Mouse (Mus musculus) MN1 (cell line): ENCODE results near the gene Rcc2.

Experiments
- DNase-seq: peaks from one replicate; pipeline ENCODE4 v3.0.0-alpha.2; 2016; ENCODE audit warnings: low spot score

Gene Rcc2

DNA sequence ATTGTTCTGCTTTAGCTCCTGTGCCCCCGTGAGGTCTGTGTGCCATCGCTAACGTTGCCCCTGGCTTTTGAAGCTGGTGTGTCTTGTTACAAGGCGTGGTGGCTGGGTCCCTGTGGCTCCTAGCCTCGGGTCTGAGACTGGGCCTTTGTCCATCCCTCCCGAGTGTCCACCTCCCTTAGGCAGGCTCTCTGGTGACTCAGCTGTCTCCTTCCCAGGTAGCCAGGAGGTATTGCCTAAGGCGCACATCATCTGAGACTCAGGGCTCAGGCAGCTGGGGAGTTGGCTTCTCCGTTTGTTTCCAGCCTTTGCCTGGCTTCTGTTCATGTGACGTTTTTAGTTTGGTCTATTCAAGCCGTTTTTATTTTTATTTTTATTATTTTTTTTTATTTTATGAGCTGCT is 10.4 kb downstream of the Rcc2 start:
- DNase-seq: peak; percentile 64

DNA sequence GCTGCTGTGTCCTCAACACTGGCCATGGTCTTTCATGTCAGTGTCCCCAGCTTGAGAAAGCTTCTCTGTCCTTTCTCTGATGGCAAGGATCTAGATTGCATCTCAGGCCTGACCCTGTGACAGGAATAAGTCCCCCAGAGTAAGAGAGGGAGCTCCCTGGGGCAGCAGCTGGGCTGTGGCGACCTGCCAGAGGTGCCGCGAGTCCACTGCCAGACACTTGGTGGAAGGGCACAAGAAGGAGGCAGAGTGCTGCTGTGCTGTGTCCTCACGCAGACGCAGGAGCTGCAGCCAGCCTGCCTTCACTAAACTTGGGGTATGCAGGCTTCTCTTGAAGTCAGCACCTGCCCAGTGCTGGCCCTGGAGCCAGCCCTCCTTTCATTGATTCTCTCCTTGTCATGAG is 11.0 kb downstream of the Rcc2 start:
- DNase-seq: peak; percentile 69

DNA sequence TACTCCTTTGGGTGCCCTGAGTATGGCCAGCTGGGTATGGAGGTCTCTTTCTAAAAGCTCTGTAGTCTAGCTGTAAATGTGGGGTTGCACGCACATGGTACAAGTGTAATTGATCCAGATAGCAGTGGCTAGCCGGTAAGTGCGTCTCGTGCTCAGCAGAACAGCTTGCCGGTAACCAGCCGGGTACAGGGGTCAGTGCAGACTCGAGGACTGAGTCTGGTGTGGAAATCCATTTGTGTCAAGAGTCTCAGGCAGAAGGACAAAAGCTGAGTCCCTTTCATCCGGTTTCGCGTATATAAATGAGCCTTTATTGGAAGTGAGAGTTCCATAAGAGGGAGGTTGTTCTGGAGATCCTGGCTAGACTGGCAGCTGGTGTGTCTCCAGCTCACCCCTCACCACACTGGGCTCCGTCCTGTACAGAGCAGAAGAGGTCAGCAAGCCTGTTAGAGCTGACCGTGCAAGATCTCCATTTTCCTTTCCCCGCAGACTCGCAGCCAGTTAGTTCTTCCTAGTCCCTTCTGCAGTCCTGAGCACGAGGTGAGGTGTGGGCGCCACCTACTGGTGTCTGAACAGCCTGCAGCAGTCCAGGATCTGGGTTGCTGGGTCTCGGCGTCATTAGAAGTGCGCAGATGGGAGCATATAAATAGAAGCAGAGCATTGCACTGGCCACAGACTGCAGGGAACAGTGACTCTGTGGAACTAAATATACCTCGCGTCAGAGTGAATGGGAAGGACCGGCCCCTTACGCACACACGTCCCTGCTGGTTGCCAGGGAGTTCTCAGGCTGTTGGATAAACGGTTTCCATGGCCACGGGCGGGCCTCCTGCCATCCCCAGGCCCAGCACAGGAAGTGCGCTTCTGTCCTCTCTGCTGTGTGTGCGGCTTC is 13.4 kb downstream of the Rcc2 start:
- peak; percentile 97 for DNase-seq

DNA sequence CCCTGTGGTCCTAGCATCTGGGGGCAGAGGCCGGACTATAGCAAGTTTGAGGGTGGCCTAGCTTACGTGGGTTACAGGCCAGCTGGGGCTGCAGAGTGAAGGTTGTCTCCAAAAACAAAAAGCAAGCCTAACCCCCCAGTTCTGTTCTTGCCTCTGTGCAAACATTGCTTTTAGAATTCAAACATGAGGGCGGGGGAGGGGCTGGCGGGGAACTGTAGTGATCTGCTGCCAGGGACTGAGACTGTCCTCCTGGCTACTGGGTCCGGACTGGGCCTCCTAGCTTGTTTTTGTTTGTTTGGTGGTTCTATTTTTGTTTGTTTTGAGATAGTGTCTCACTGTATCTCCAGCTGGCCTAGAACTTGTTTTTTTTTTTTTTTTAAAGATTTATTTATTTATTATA is 14.2 kb downstream of the Rcc2 start:
- DNase-seq: no peak

DNA sequence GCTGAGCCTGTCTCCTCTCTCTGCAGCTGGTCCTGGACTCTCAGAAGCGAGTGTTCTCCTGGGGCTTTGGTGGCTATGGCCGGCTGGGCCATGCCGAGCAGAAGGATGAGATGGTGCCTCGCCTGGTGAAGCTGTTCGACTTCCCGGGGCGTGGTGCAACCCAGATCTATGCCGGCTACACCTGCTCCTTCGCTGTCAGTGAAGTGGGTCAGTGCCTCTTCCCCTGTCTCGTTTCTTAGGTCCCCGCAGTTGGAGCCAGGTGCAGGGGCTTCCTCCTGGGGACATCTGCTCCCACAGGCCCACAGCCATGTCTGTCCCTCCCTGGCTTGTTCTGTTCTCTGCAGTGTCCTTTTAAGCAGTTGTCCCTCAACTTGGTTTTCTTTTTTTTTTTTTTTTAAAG is 16.7 kb downstream of the Rcc2 start:
- DNase-seq: no peak

DNA sequence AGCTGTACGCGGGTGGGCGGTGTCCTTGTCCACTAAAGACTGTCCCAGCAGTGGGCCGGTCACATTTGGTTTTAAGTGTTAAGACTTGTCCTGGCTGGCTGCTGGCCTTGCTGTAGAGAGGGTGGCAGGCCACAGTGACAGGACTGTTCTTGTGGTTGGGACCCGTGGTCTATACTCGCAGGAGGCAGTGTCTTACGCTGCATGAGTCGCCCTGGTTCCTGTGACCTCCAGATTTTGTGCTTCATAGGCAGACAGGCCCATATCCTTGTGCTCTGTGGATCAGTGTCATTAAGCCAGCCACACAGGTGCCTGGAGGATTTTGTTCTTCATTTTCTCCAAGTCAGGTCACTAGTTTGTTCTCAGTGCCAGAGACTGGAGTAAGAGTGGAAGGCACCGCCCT is 18.1 kb downstream of the Rcc2 start:
- no peak for DNase-seq

DNA sequence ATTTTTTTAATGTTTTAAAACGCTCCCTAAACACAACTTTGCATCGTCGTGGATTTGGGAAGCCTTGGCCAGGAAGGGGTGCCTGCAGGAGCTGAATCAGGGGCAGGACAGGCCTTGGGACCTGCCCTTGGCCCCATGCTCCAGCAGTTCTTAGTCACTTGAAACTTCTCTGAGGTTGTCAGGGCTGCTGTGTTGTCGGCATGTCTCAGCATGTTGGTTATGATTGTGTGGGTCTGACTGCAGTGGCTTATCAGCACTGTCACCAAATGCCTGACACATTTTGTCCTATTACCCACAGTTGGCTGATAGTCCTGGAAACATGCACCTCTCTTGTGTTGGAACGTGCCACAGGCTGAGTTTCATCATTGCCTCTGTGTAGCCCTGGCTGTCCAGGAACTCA is 19.8 kb downstream of the Rcc2 start:
- no peak for DNase-seq

DNA sequence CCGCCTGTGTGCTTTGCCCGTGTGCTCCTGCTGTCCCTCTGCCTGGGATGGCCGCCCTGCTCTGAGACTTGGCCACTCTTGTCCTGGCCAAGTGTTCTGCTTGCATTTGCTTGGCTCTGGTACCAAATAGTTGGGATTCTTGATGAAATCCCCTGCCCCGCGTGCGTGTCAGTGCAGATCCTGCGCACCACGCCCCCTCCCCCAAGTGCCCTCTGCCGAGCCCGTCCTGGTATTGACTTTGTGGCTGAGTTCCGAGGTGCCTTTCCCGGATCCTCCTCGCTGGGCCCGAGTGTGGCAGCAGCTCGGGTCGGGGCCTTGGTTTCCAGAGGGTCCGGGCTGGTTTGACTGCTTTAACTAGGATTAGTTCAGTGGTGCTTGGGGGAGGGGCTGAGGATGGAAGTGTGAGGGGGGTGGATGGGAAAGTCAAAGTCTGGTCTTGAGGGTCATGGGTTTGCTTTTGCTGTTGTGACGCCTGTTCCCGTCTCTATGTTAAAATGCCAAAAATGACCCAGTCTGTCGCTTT is 21.7 kb downstream of the Rcc2 start:
- DNase-seq: no peak

DNA sequence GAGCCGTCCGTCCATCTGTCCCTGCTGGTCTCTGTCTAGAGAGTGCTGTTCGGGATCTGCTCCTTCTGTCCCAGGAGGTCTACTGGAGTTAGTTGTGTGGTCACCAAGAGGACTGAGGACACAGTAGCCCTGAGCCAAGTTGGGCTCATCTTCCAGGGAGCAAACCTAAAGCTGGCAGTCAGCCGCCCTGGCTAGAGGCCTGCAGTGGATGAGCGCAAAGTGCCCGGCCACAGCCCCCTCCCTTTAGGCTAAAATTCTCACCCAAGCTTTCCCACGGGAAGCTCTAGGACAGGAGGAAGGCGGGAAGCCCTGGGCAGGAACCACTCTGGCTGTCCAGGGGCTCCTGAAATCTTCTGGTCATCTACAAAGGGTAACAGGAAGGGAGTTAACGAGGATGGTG is 22.4 kb downstream of the Rcc2 start:
- DNase-seq: no peak

DNA sequence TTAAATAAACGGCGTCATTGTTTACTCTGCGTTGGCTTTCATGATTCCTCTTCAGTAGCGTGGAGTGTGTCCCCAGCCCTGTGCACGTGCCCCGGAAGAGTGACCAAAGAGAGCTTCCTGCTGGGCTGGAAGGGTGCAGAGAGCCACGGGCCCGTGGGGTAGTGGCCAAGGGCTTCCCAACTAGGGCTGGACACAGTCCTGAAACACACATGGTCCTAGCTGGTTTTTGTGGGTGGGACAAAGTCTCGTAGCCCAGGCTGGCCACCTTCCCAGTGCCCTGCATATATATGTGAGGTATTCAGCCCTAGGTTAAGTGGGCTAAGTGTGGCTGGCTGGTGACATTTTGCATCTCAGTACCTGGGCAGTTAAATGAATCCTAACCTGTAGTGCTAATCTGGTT is 22.9 kb downstream of the Rcc2 start:
- DNase-seq: no peak

DNA sequence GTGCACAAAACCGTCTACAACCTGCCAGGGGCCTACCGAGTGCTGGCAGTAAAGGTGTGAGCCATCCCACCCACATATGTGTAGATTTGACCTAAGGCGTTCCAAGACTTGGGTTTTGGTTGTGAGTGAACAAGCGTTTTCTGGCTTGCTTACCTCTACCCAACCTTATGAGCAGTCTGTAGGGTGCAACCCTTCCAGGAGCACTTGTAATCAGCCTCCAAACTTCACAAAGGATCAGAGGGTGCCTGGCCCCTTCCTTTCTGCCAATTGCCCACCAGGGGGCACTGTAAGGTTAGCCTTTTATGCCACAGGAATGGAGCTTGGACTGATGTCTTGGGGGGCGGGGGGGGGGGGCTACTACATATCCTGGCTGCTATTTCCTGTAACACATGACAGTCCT is 23.5 kb downstream of the Rcc2 start:
- peak; percentile 70 for DNase-seq

DNA sequence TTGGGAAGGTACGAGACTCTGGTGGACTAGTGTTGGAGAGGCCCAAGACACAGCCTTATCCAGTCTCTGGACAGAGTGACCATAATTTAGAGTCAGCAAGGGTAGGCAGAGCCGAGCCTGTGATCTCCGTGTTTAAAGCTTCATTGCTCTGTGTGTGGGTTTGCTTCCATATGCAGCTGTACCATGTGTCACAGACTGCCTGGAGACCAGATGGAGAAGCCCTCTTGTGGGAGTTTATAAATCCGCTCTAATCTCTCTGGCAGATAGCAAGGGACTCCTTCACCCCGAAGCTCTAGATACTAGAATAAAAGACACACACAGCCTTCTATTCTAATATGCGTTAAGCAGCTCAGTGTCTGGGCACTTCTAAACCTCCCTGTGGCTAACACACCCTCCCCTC is 24.4 kb downstream of the Rcc2 start:
- DNase-seq: no peak

DNA sequence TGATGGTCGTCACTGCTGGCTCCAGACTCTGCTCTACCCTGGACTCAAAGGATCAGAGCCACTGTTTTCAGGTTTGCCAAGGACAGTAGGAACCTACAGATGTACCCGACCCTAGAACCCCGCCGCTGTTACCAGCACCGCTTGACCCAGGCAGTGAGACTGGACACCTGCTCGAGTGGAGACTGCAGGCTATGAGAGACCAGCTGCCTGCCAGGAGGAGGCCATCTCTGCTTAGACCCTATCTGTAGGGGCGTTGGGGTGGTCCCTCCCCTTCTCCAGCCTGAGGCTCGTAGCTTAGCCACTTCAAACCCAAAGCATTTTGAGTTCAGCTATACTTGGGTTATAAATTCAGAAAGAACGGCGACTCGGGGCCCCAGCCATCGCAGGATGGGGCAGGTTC is 26.6 kb downstream of the Rcc2 start:
- no peak for DNase-seq

DNA sequence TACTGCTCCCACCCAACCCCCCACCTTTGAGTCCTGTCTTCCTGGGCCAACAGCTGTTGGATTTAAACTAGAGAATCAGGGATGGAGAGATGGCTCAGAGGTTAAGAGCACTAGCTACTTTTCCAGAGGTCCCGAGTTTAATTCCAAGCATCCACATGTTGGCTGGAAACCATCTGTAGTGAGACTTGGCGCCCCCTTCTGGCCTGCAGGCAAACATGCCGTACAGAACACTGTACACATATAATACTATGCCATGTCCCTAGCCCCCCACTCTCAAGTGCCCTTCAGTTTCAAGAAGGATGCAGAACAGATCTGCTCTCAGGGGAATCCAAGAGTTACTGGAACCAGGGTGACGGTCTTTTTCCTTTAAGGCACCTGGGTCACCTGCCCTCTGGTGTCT is 31.3 kb downstream of the Rcc2 start:
- DNase-seq: no peak

DNA sequence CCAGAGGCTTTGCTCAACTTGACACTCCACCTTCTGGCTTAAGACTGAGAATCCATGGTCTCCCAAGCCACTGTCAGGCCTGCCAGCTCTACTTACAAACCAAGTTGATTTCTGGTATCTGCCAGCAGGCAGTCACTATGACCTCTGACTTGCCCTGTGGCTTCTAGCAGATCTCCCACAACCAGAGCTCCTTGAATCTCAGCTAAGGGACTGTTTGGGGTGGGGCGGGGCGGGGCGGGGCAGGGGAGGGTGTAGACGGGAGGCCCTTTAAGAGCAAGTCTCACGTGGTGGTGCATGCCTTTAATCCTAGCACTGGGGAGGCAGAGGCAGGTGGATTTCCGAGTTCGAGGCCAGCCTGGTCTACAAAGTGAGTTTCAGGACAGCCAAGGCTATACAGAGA is 32.5 kb downstream of the Rcc2 start:
- DNase-seq: no peak

DNA sequence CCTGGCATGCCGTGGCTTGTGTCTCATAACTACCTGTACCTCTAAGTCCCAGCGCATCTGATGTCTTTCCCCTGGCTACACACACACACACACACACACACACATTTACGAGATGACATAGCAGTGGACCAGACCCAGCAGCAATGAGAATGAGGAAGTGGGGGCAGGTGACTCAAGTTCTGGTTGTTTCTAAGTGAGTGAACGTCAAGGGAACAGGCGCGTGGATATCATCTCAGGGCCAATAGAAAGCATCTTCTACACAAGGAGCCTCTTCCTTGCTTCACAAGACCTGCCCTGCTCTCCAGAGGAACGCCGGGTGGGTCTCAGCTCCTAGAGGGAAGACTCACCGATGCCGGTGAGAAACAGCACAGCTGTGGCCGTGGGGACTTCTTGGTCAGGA is 40.3 kb downstream of the Rcc2 start:
- no peak for DNase-seq

DNA sequence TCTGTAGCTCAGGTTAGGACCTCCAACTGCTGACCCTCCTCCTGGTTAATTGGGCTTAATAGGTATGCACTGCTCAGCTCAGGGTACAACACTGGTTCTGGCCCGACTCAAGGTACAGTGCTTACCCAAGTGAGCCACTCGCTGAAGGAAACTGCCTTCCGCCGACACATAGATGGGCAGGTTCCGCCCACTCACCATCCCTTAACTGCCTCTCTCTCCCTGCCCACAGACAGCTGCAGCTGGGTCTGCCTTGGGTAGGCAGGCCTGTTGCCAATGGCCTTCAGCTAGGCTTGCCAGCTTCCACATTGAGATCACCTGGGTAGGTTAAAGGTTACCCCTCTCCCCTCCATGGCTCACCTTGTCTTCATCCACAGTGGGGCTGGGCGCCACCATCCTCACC is 41.1 kb downstream of the Rcc2 start:
- DNase-seq: no peak

DNA sequence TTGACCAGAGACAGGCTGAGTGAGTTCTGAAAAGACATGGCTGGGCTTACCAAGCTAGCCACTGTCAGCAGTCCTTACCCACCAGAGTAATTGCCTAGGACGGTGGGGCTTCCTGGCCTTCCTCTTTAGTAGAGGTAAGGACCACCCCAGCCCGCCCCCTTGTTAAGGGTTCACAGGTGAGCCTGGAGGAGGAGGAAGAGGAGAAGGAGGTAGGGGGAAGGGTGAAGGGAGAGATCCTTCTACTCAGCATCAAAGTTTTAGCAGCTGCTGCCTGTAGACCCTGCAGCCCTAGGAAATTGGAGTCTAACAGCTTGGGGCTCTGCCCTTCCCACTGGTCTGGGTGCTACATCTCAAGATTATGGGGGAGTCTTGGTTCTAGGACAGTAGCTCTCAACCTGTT is 42.2 kb downstream of the Rcc2 start, which contains the start of gene Padi6:
Gene Padi6 (minus strand): TSS at position 101 of the 400 bp plus-strand sequence.
- no peak for DNase-seq

DNA sequence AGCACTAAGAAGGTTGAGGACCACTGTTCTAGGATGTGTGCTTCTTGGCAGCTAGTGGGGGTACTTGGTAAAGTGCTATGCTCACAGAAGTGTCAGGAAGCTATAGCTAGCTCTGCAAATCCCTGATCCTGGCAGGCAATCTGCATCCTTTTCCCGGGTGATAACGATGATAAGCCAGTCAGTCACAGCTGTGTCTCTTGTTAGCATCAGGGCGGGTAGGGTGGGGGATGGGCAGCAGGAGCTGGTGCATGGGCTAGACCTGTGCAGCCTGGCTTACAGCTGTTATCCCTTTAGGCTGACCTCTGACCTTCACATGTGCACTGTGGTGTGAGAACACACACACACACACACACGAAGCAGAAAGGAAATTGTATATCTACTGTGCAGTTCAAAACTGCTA is 42.7 kb downstream of the Rcc2 start:
- DNase-seq: no peak

DNA sequence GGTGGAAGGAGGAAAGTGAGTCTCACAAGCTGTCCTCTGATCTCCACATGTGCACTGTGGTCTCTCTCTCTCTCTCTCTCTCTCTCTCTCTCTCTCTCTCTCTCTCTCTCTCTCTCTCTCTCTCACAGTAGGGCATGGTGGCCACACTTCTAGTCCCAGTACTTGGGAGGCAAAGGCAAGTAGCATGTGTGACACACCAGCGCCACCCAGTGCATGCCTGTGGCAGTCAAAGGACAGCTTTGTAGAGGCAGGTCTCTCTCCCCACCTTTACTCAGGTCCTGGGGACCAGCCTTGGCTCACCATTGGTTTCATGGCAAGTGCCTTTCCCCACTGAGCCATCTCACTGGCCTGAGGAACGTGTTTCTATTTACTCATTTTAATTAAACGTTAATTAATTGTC is 44.3 kb downstream of the Rcc2 start:
- peak; percentile 54 for DNase-seq

DNA sequence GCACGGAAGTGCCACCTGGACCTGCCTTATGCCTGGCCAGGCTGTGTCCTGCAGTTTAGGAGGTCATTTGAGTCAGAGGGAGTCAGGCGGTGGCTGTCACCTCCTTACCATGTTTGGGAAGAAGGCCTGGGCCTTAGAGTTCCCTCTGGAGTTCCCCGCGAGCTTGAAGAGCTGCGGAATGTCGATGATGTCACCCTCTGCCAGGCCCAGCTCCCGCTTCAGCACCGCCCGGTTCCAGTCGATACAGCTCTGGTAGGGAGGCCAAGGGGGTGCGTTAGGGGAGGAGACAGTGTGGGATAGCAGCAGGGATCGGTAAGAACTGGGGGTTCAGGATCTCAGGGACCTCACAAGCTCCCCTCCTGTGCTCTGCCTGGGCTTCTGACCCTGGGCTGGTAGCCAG is 47.6 kb downstream of the Rcc2 start:
- DNase-seq: peak; percentile 70

DNA sequence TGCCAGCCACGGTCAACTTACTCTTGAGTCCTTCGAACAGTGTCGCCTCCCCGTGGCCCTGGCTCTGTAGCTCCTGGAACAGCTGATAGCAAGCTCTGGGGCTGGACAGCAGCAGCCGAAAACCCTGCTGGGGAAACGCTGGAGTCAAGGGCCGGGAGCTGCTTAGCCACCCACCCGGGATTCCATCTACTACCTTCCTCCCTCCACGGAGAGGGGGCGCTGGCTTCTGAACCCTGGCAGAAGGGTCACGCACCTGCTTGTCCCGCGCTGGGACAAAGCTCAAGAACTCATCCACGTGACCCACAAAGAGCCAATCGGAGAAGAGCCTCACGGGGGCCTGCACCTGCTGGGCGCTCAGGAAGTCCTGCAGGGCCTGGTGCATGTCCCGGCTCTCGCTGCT is 50.0 kb downstream of the Rcc2 start:
- DNase-seq: no peak

DNA sequence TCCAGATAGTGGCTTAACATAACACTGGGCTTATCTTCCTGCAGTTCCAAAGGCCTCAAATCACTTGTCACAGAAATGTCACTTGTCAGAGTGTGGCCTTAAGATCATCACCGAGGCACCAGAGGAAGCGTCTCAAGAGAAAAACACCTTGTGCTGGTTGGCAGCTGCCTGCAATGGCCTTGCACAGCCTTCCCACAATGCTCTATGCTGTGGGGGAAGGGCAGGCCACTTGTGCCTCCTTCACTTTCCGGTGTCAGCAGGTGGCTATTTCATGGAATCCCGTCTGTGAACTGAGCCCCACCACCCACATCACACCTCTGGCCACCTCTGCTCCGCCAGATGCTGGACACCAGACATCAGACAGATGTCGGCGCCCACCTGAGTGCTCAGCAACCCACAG is 53.0 kb downstream of the Rcc2 start:
- no peak for DNase-seq

DNA sequence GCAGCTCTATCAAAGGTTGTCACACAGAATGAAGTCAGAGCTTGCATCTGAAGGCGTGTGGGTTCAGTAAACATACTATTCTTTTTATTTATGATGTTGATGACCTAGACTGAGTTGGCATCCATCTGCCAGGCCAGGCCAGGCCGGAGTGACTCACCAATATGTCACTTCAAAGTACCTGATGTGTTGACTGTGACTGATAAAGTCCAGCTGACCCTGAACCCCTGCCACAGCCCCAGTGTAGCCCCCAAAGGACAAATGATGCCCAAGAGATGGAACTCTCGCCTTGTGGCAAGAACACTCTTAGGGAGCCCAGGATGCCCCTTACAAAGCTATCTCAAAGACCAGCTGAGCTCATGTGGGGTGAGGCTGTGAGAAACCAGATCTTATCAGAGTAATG is 55.5 kb downstream of the Rcc2 start:
- no peak for DNase-seq
